Mouse (Mus musculus): Measurements from ENCODE around the gene Mier2. TPM values are rescaled to one million over a fixed set of nuclear protein-coding genes. Genes with fewer than 3 reads are reported as not detected.

The Mier2 gene
- polyA plus RNA-seq, 1 experiment from 2014 or later = 20.5 TPM

DNA sequence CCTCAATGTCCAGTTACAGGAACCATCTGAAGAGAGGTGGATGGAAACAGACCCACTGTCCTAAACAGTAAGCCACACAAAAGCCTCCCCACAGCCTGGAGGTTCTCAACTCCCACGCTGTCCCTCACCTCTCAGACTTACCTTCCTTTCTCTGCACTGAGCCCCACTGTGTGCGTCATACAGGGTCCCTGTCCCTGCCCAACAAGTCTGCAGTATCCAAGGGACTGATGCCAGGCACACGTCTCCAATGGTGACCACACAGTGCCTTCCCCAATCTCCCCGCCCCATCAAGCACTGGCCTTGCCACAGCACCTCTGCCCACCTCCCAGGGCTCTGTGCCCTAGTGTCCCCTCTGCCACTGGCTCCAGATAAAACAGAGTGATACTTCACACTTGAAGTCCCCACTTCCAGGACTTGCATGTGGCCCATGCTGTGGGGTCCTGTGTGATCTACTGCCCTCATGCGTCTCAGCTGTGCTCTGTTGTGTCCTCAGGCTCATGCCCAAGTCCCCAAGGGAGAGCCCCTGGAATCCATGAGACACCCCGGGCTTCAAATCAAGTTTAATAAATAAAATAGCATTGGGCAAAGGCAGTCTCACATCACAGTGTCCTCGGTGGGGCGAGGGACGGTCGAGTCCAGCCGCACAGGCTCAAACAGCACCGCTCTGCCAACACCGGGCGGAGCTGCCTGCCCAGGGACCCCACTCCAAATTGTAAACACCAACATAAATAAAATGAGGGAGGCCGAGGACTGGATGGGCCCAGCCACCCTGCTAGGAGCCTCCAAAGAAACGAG, 15.1 kb downstream of the Mier2 start:
- no peak overlapping the region for H3K9ac ChIP-seq (replicated peaks; ENCODE audit: low read depth)
- no peaks in the 10 kb centered on the region for H3K9me3 ChIP-seq (ENCODE audit: low read length)
- H3K4me1 ChIP-seq (ENCODE audit: insufficient read depth, low read depth, low read length) = no peaks in the 10 kb centered on the region
- no peaks in the 10 kb centered on the region for H3K27me3 ChIP-seq (replicated peaks; ENCODE audit: insufficient read depth, low read length)
- TF ChIP-seq EP300 (IDR thresholded peaks at IDR 0.05) (no peak), CTCF (IDR thresholded peaks at IDR 0.05) (no peak)
- H3K36me3 ChIP-seq (ENCODE audit: insufficient read depth, low read length) = peaks cover 29% of the 10 kb centered on the region
- WGBS = 91% methylated on average over 16 of the region's 16 CpGs
- H3K27ac ChIP-seq (ENCODE audit: low read length) = no peak overlapping the region
- DNase-seq (ENCODE audit: low spot score) (no peak), ATAC-seq (no peak)
- H3K4me3 ChIP-seq (ENCODE audit: low read depth, low read length) = no peak overlapping the region
- no peak overlapping the region for H3K4me2 ChIP-seq (replicated peaks; ENCODE audit: low read depth, low read length)

DNA sequence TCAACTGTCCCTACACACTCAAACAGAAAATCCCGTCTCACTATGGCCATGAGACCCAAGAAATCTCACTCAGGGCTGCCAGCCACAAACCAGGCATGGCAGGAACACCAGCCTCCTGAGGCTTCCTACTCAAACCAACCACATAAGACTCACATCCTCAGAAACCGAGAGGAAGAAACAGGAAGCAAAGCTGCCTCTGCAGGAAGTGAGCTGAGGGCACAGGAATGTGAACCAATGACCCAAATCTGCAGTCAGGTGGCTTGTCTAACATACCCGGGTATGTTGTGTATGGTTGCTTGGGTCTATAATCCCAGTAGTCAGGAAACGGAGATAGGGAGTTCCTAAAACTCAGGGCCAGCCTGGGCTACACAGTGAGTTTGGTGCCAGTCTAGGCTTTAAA, 16.1 kb downstream of the Mier2 start:
- Histone ChIP-seq H3K36me3 (ENCODE audit: insufficient read depth, low read length) (peaks cover 20% of the 10 kb centered on the region), H3K9ac (replicated peaks; ENCODE audit: low read depth) (no peak overlapping the region), H3K27me3 (replicated peaks; ENCODE audit: insufficient read depth, low read length) (no peaks in the 10 kb centered on the region), H3K9me3 (ENCODE audit: low read length) (no peaks in the 10 kb centered on the region), H3K27ac (ENCODE audit: low read length) (no peak overlapping the region), H3K4me3 (ENCODE audit: low read depth, low read length) (no peak overlapping the region), H3K4me2 (replicated peaks; ENCODE audit: low read depth, low read length) (no peak overlapping the region), H3K4me1 (ENCODE audit: insufficient read depth, low read depth, low read length) (no peaks in the 10 kb centered on the region)
- 45% methylated on average over 4 of the region's 4 CpGs for WGBS
- TF ChIP-seq CTCF (IDR thresholded peaks at IDR 0.05) = no peak
- no peak for TF ChIP-seq EP300 (IDR thresholded peaks at IDR 0.05)
- DNase-seq (ENCODE audit: low spot score) (peak; percentile 36), ATAC-seq (peak; percentile 25; the same call in 1 of the 2 replicates)

DNA sequence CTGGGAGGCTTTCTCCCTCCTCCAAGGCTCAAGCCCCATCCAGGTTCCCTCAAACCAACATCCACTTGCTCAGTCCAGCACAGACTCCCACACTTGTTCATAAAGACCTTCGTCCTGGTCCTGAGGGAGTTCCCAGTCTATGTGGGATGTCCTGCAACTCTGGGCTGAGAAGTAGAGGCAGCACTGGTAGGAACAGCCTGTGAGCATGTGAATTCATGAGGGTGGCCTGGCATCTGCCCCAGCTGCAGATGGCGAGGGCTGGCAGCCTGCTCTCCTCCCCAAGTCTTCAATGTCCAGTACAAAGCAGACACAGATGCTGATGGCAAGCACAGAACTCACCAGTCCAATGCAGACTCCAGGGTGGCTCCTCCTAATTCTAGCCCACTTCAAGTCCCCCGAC, 16.7 kb downstream of the Mier2 start:
- Histone ChIP-seq H3K4me3 (ENCODE audit: low read depth, low read length) (no peak overlapping the region), H3K9ac (replicated peaks; ENCODE audit: low read depth) (no peak overlapping the region), H3K36me3 (ENCODE audit: insufficient read depth, low read length) (peaks cover 16% of the 10 kb centered on the region), H3K27ac (ENCODE audit: low read length) (no peak overlapping the region), H3K9me3 (ENCODE audit: low read length) (no peaks in the 10 kb centered on the region), H3K4me2 (replicated peaks; ENCODE audit: low read depth, low read length) (no peak overlapping the region), H3K27me3 (replicated peaks; ENCODE audit: insufficient read depth, low read length) (no peaks in the 10 kb centered on the region), H3K4me1 (ENCODE audit: insufficient read depth, low read depth, low read length) (no peaks in the 10 kb centered on the region)
- no peak for ATAC-seq
- WGBS = 89% methylated on average over 3 of the region's 3 CpGs
- TF ChIP-seq EP300 (IDR thresholded peaks at IDR 0.05) (no peak), CTCF (IDR thresholded peaks at IDR 0.05) (no peak)
- DNase-seq (ENCODE audit: low spot score) = no peak

DNA sequence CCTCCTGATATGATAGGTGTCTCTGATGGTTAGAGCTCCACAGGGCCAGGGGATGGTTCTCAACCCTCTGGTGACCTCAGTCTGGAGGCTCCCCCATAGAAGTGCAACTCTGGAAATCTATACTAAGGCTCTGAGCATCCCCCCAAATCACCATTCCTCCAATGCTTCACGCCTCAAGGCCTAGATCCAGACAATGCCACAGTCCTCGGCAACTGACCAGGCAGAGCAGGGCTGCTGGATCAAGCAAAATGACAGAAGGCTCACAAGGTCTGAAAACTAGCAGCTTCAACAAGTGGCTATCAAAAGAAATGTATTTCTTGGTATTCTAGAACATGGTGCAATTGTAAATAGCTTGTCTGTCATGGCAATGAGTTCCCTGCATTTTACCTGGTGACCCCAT, 17.2 kb downstream of the Mier2 start:
- DNase-seq (ENCODE audit: low spot score) = no peak
- no peak overlapping the region for H3K9ac ChIP-seq (replicated peaks; ENCODE audit: low read depth)
- no peaks in the 10 kb centered on the region for H3K27me3 ChIP-seq (replicated peaks; ENCODE audit: insufficient read depth, low read length)
- H3K9me3 ChIP-seq (ENCODE audit: low read length) = no peaks in the 10 kb centered on the region
- H3K4me2 ChIP-seq (replicated peaks; ENCODE audit: low read depth, low read length) = no peak overlapping the region
- H3K36me3 ChIP-seq (ENCODE audit: insufficient read depth, low read length) = peaks cover 12% of the 10 kb centered on the region
- H3K27ac ChIP-seq (ENCODE audit: low read length) = no peak overlapping the region
- peaks cover 2% of the 10 kb centered on the region; the same call in 1 of the 2 replicates for H3K4me1 ChIP-seq (ENCODE audit: insufficient read depth, low read depth, low read length)
- whole genome bisulfite sequencing = 81% methylated on average over 2 of the region's 2 CpGs
- no peak for TF ChIP-seq EP300 (IDR thresholded peaks at IDR 0.05)
- no peak for ATAC-seq
- H3K4me3 ChIP-seq (ENCODE audit: low read depth, low read length) = no peak overlapping the region

DNA sequence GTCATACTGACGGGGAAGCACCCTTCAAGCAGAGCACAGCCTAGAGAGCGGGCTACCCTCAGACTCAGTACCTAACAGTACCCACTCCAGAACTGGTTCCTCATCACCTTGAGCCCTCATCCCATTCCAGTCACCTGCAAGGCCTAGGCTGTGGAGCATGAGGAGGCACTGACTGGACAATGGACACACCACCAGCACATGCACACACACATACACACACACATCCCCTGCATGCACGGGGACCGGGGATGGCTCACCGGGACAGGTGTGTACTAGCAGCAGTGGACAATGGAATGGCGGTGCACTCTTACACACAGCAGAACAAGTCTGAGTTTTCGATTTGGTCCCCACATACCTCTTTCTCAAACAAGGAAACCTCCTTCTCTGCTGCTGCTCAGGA, 17.7 kb downstream of the Mier2 start:
- Histone ChIP-seq H3K36me3 (ENCODE audit: insufficient read depth, low read length) (peaks cover 9% of the 10 kb centered on the region), H3K27me3 (replicated peaks; ENCODE audit: insufficient read depth, low read length) (no peaks in the 10 kb centered on the region), H3K4me2 (replicated peaks; ENCODE audit: low read depth, low read length) (no peak overlapping the region), H3K4me3 (ENCODE audit: low read depth, low read length) (no peak overlapping the region), H3K9ac (replicated peaks; ENCODE audit: low read depth) (no peak overlapping the region), H3K9me3 (ENCODE audit: low read length) (no peaks in the 10 kb centered on the region), H3K27ac (ENCODE audit: low read length) (no peak overlapping the region), H3K4me1 (ENCODE audit: insufficient read depth, low read depth, low read length) (peaks cover 5% of the 10 kb centered on the region; the same call in 1 of the 2 replicates)
- DNase-seq (ENCODE audit: low spot score) (no peak), ATAC-seq (no peak)
- 89% methylated on average over 7 of the region's 7 CpGs for WGBS
- TF ChIP-seq EP300 (IDR thresholded peaks at IDR 0.05) (no peak), CTCF (IDR thresholded peaks at IDR 0.05) (no peak)

DNA sequence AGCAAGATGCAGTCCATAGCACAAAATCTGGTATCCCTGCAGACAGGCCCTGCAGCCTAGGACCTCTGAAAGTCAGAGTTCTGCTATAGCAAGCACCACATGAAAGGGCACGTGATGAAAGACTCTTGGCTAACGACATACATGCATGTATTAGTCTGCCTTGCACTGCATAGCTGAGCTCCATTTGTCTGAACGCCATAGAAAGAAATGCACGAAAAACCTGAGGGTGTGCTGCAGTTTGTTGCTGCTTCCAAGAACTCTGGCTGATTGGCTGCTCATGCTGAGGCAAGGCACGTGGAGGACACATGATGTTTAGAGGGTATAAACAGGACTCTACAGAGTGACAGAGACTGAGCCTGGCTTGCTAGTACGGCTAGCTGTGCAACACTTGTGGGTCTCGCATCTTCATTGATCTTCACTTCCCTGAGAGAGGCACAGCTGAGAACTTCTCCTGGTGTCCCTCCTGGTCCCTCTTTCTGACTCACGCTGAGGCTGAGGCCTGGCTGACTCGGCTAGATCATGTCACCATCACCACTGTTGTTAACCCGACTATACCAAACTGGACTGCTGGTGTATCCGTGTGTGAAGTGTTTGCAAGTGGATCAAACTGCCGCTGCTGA, 18.4 kb downstream of the Mier2 start:
- Histone ChIP-seq H3K27me3 (replicated peaks; ENCODE audit: insufficient read depth, low read length) (no peaks in the 10 kb centered on the region), H3K9ac (replicated peaks; ENCODE audit: low read depth) (no peak overlapping the region), H3K4me2 (replicated peaks; ENCODE audit: low read depth, low read length) (no peak overlapping the region), H3K9me3 (ENCODE audit: low read length) (no peaks in the 10 kb centered on the region), H3K4me3 (ENCODE audit: low read depth, low read length) (no peak overlapping the region), H3K4me1 (ENCODE audit: insufficient read depth, low read depth, low read length) (peaks cover 5% of the 10 kb centered on the region; the same call in 1 of the 2 replicates), H3K27ac (ENCODE audit: low read length) (no peak overlapping the region), H3K36me3 (ENCODE audit: insufficient read depth, low read length) (peaks cover 9% of the 10 kb centered on the region)
- no peak for DNase-seq (ENCODE audit: low spot score)
- TF ChIP-seq EP300 (IDR thresholded peaks at IDR 0.05) (no peak), CTCF (IDR thresholded peaks at IDR 0.05) (no peak)
- no peak for ATAC-seq
- 67% methylated on average over 12 of the region's 12 CpGs for WGBS
